Mouse (Mus musculus): Measurements from ENCODE around the gene Clic5. TPM values are rescaled to one million over a fixed set of nuclear protein-coding genes. Genes with fewer than 3 reads are reported as not detected.

Gene Clic5
- polyA plus RNA-seq, 2 experiments = 0.24 to 0.31 TPM

- WGBS (ENCODE audit: insufficient replicate concordance) = 59% methylated on average over 10 of the region's 10 CpGs
- no peak for DNase-seq (ENCODE audit: low read depth in 3 of 3, low spot score in 3 of 3)
Observed at GRCm38 (mm10) chr17:44309914-44310622, 121.7 kb downstream of the Clic5 start.

GRCm38 (mm10) chr17:44325314-44325713 lies 136.9 kb downstream of the Clic5 start:
- no peak for ATAC-seq (ENCODE audit: insufficient read depth)

More at GRCm38 (mm10) chr17:44309914-44310622, 121.7 kb downstream of the Clic5 start:
- no peaks in the 10 kb centered on the region for H3K4me1 ChIP-seq (replicated peaks; ENCODE audit: control insufficient read depth in 2 of 2, insufficient read depth in 2 of 2, low read length in 1 of 2)
- H3K27ac ChIP-seq = no peak overlapping the region
- no peak overlapping the region for H3K4me2 ChIP-seq (ENCODE audit: low read depth)
- H3K36me3 ChIP-seq (replicated peaks; ENCODE audit: control insufficient read depth, insufficient read depth, low read depth) = no peaks in the 10 kb centered on the region
- TF ChIP-seq EP300 (IDR thresholded peaks at IDR 0.05; ENCODE audit: low read depth) = no peak
- TF ChIP-seq CTCF (IDR thresholded peaks at IDR 0.05; ENCODE audit: low read depth) = no peak
- H3K9me3 ChIP-seq (ENCODE audit: control insufficient read depth, low read length) = no peaks in the 10 kb centered on the region
- no peak overlapping the region for H3K4me3 ChIP-seq (ENCODE audit: insufficient read depth in 1 of 2, low read depth in 2 of 2, low read length in 2 of 2)
- ATAC-seq (ENCODE audit: insufficient read depth) = no peak
- no peaks in the 10 kb centered on the region for H3K27me3 ChIP-seq (ENCODE audit: control insufficient read depth, insufficient read depth, low read length)
- H3K9ac ChIP-seq (replicated peaks) = no peak overlapping the region

GRCm38 (mm10) chr17:44327279-44328146 lies 139.1 kb downstream of the Clic5 start:
- H3K9me3 ChIP-seq (ENCODE audit: control insufficient read depth, low read length) = no peaks in the 10 kb centered on the region
- H3K4me2 ChIP-seq (ENCODE audit: low read depth) = no peak overlapping the region
- H3K9ac ChIP-seq (replicated peaks) = no peak overlapping the region
- DNase-seq (ENCODE audit: low read depth in 3 of 3, low spot score in 3 of 3) (no peak), ATAC-seq (ENCODE audit: insufficient read depth) (no peak)
- no peaks in the 10 kb centered on the region for H3K36me3 ChIP-seq (replicated peaks; ENCODE audit: control insufficient read depth, insufficient read depth, low read depth)
- WGBS (ENCODE audit: insufficient replicate concordance) = 65% methylated on average over 10 of the region's 10 CpGs
- TF ChIP-seq CTCF (IDR thresholded peaks at IDR 0.05; ENCODE audit: low read depth) (no peak), EP300 (IDR thresholded peaks at IDR 0.05; ENCODE audit: low read depth) (no peak)
- H3K4me1 ChIP-seq (replicated peaks; ENCODE audit: control insufficient read depth in 2 of 2, insufficient read depth in 2 of 2, low read length in 1 of 2) = no peaks in the 10 kb centered on the region
- H3K27ac ChIP-seq = no peak overlapping the region
- H3K27me3 ChIP-seq (ENCODE audit: control insufficient read depth, insufficient read depth, low read length) = no peaks in the 10 kb centered on the region
- no peak overlapping the region for H3K4me3 ChIP-seq (ENCODE audit: insufficient read depth in 1 of 2, low read depth in 2 of 2, low read length in 2 of 2)

More at GRCm38 (mm10) chr17:44325314-44325713, 136.9 kb downstream of the Clic5 start:
- no peaks in the 10 kb centered on the region for H3K27me3 ChIP-seq (ENCODE audit: control insufficient read depth, insufficient read depth, low read length)
- no peaks in the 10 kb centered on the region for H3K9me3 ChIP-seq (ENCODE audit: control insufficient read depth, low read length)
- H3K9ac ChIP-seq (replicated peaks) = no peak overlapping the region
- no peak for DNase-seq (ENCODE audit: low read depth in 3 of 3, low spot score in 3 of 3)
- H3K4me3 ChIP-seq (ENCODE audit: insufficient read depth in 1 of 2, low read depth in 2 of 2, low read length in 2 of 2) = no peak overlapping the region
- no peak for TF ChIP-seq EP300 (IDR thresholded peaks at IDR 0.05; ENCODE audit: low read depth)
- no peak for TF ChIP-seq CTCF (IDR thresholded peaks at IDR 0.05; ENCODE audit: low read depth)
- H3K4me2 ChIP-seq (ENCODE audit: low read depth) = no peak overlapping the region
- H3K4me1 ChIP-seq (replicated peaks; ENCODE audit: control insufficient read depth in 2 of 2, insufficient read depth in 2 of 2, low read length in 1 of 2) = no peaks in the 10 kb centered on the region
- H3K36me3 ChIP-seq (replicated peaks; ENCODE audit: control insufficient read depth, insufficient read depth, low read depth) = no peaks in the 10 kb centered on the region
- WGBS (ENCODE audit: insufficient replicate concordance) = 51% methylated on average over 10 of the region's 10 CpGs
- no peak overlapping the region for H3K27ac ChIP-seq

- no peak overlapping the region for H3K4me2 ChIP-seq (ENCODE audit: low read depth)
- no peaks in the 10 kb centered on the region for H3K9me3 ChIP-seq (ENCODE audit: control insufficient read depth, low read length)
- H3K27me3 ChIP-seq (ENCODE audit: control insufficient read depth, insufficient read depth, low read length) = no peaks in the 10 kb centered on the region
- no peak overlapping the region for H3K9ac ChIP-seq (replicated peaks)
- WGBS (ENCODE audit: insufficient replicate concordance) = 63% methylated on average over 5 of the region's 5 CpGs
- H3K36me3 ChIP-seq (replicated peaks; ENCODE audit: control insufficient read depth, insufficient read depth, low read depth) = no peaks in the 10 kb centered on the region
- no peak overlapping the region for H3K4me3 ChIP-seq (ENCODE audit: insufficient read depth in 1 of 2, low read depth in 2 of 2, low read length in 2 of 2)
- DNase-seq (ENCODE audit: low read depth in 3 of 3, low spot score in 3 of 3) (no peak), ATAC-seq (ENCODE audit: insufficient read depth) (no peak)
- H3K27ac ChIP-seq = no peak overlapping the region
- H3K4me1 ChIP-seq (replicated peaks; ENCODE audit: control insufficient read depth in 2 of 2, insufficient read depth in 2 of 2, low read length in 1 of 2) = no peaks in the 10 kb centered on the region
- TF ChIP-seq CTCF (IDR thresholded peaks at IDR 0.05; ENCODE audit: low read depth) (no peak), EP300 (IDR thresholded peaks at IDR 0.05; ENCODE audit: low read depth) (no peak)
Observed at GRCm38 (mm10) chr17:44328147-44328482, 139.7 kb downstream of the Clic5 start.

Other genes starting within 250 kb of the Clic5 start
- gene Enpp5, start 109.8 kb upstream of the Clic5 start, polyA plus RNA-seq (2012; rRNA removed) = 3.5 and 4.1 TPM in 2 replicates
- 3.3 and 3.8 TPM in 2 replicates for gene Enpp5, start 109.8 kb upstream of the Clic5 start, polyA plus RNA-seq (2014; fragmentation: Nextera tagmentation; extraction: Ambion mirVana)
- gene Enpp4, start 82.8 kb upstream of the Clic5 start, polyA plus RNA-seq (2012; rRNA removed) = 2.0 and 2.7 TPM in 2 replicates
- 3.5 and 3.8 TPM in 2 replicates for gene Enpp4, start 82.8 kb upstream of the Clic5 start, polyA plus RNA-seq (2014; fragmentation: Nextera tagmentation; extraction: Ambion mirVana)

All from liver, embryonic 14.5 days (tissue).